Mouse (Mus musculus) retina, adult 2 months (tissue): ENCODE measurements at regions not wholly inside any gene's neighbourhood (a gene's known extent, or its start where the extent isn't known, plus 50 kb on each side); places are given as distances from the start of the nearest gene placed in this dataset.

Experiments used
- DNase-seq: peaks from one replicate; pipeline ENCODE4 v3.0.0-alpha.2; 2012; ENCODE audit warnings: low read depth, low spot score

DNA sequence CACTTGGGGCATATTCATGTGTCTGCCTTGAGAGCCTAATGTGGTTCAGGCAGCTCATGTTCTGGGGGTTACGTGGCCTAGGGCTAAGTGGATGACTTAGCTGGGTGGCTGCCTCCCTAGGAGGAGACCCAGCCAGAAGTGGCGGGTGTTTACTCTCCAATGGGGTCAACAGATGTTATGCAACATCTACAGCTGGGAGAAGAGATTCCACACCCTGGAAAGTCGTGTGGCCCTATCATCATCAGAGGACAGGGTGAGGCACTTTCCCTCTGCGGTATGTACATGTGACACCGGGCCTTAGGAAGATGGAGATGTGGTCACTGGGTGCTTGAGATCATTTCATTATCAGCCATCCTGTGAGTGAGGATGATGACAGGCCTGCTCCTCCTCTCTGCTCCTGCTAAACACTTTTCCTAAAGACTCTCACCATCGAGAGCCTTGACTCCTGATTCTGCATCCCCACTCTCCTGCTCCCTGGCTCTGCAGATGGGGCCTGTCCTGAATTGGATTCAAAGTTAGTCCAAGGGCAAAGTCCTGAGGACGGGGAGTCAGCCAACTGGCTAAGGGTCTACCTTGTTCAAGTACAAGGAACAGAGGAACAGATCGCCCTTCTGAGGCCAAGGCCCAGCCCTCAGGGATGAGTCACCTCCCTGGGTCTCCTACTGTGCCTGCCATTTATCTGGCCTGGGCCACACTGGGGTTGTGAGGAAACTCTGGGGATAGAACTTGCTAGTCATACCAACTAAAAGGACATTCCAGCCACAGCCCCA, 99.8 kb upstream of the Cops8 start:
- DNase-seq = no peak

- no peak for DNase-seq
Observed at GRCm38 (mm10) chr1:90504583-90505080, 98.1 kb upstream of the Cops8 start.

GRCm38 (mm10) chr1:90505599-90505998, 97.2 kb upstream of the Cops8 start:
- DNase-seq = no peak

DNA sequence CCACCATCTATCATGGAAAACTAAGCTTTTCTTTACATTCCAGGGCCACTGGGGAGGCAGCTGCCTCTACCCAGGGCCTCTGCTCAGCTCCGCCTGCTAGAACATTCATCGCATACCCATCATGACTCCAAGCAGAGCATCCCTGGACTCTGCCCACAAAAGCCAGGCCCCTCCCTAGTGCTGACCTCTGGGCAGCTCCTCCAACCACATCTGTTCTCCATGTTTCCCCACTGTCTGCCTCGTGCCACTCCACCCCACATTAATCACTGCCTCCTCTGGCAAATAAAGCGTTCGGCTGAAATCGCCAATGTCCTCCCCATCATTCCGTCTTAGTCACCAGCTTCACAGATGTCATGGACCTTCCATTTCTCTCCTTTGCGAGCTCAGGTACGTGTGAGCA, 96.2 kb upstream of the Cops8 start:
- DNase-seq = no peak

GRCm38 (mm10) chr1:90509371-90509770, 93.4 kb upstream of the Cops8 start:
- DNase-seq = no peak

- DNase-seq = no peak
Observed at GRCm38 (mm10) chr1:90513442-90514070, 89.2 kb upstream of the Cops8 start.

- no peak for DNase-seq
Observed at GRCm38 (mm10) chr1:90514176-90514575, 88.6 kb upstream of the Cops8 start.

DNA sequence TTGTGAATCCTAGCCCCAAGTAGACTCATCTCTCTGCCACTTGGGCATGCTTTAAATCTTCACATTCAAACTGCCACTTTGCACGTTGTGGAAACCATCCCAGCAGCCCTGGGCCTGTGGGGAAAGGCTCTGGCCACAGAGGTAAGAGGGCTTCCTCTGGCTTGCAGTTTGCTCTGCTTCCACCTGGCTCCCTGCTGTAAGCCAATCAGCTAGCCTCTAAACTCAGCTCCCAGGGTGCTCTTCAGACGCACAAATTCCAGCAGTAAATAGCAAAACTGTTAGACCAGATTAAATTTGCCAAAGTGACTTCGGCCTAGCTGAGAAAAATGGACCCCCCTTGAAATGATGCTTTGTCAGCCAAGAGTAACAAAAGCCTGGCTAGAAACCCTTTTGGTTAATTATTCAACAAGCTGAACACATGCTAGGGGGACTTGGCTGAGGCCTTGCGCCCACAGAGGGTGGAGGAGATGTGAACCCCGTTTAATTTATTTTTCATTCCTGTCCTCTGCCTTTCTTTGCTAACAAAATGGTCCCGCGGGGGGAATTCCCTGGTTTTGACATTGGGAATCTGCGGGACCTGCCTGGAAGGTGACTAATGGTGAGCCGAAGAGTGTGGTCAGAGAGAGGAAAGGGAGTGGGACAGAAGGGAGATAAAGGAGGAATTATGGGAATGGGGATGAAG, 84.1 kb upstream of the Cops8 start:
- no peak for DNase-seq

- DNase-seq = no peak
Observed at GRCm38 (mm10) chr1:90519284-90520275, 83.2 kb upstream of the Cops8 start.

DNA sequence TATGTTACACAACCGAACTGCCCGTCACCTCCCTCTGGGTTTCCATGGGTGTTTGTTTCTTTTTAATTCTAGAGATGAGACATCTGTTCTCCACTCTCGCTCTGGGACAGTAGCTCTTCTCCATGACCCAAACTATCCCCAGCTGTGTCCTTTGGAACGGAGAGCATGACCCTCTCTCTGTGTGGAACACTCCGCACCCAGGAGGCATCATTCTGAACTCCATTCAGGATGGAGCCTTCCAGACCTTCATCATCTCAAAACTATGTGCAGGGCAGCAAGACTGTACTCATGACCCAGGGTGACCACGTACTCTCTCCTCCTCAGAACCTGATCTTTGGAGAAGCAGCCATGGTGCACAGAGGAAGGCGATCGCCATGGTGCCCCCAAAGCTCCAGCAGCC, 80.5 kb upstream of the Cops8 start:
- DNase-seq = no peak

GRCm38 (mm10) chr1:90524641-90525220, 78.0 kb upstream of the Cops8 start:
- no peak for DNase-seq

- DNase-seq = no peak
Observed at GRCm38 (mm10) chr1:90526311-90526710, 76.5 kb upstream of the Cops8 start.

DNA sequence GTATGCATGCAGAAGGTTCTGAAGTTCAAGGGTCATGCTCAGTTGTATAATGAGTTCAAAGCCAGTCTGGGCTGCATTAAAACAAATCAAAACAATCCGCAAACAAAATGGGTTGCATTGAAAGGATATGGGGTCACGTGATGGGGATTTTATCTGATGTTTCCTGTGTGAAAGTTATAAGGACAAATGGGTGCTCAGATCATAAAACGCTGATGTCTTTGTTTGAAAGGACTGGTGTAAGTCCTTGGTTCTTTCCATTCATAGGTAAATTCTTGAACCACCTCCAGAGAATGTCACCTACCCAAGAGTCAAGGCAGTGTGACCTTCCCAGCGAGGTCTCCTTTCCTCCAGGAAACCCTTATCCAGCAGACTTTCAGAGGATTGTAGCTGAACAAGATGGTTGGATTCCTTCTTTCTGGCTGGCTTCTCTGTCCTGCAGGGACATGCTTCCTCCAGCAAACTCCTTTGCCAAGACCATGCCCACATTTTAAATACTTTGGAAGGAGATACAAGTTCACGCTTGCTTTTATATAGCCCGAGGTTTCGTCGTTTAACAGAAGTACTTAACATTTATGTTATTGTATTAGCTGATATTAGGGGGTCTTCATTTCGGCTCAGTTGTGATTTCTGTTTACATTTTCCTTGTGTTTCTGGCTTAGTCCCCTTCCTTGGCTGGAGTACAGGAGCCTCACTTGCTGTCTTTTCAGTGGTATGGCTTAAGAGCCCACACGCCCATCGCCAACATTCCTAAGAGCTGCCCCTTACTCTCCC, 74.6 kb upstream of the Cops8 start:
- no peak for DNase-seq

- no peak for DNase-seq
Observed at GRCm38 (mm10) chr1:90533481-90533880, 69.3 kb upstream of the Cops8 start.

DNA sequence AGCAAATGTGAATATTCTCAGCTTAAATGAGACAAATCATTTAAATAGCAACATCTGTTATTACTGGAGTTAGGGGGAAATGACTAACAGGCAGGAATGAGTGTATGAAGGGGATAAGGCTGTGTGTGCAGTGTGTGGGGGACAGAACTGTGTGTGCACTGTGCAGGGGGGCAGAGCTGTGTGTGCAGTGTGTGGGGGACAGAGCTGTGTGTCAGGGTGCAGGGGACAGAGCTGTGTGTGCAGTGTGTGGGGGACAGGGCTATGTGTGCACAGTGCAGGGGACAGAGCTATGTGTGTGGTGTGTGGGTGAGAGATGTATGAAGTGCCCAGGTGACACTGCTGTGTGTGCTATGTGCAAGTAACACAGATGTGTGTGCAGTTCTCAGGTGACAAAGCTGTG, 66.7 kb upstream of the Cops8 start:
- DNase-seq = no peak

- DNase-seq = no peak
Observed at GRCm38 (mm10) chr1:90543801-90544795, 58.7 kb upstream of the Cops8 start.

GRCm38 (mm10) chr1:90544821-90545536, 57.8 kb upstream of the Cops8 start:
- no peak for DNase-seq

DNA sequence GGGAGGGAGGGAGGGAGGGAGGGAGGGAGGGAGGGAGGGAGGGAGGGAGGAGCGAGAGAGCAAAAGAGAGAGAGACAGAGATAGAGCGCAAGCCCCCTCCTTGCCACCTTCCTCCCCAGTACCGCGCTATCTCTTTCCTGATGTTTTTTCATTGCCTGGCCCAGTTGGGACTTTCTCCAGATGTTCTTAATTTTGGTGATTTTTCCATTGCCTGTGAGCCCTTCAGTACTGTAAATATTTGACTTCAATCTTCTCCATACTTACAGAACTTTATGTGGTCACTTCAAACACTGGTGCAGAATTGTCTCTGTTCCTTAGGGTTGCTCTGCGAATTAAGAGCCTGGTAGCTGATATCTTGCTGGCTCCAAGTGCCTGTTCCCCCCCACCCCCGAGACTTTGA, 50.1 kb upstream of the Cops8 start:
- no peak for DNase-seq
